Mouse (Mus musculus): Measurements from ENCODE around the gene Gm28372.

The Gm28372 gene

GRCm38 (mm10) chr2:130411558-130412495 is 6.8 kb downstream of the Gm28372 start:
- peak; percentile 73 for DNase-seq (ENCODE audit: low read depth, low spot score)

GRCm38 (mm10) chr2:130412775-130413174 is 7.7 kb downstream of the Gm28372 start:
- no peak for DNase-seq (ENCODE audit: low read depth, low spot score)

GRCm38 (mm10) chr2:130414094-130414856 is 9.2 kb downstream of the Gm28372 start:
- DNase-seq (ENCODE audit: low read depth, low spot score) = no peak

- DNase-seq (ENCODE audit: low read depth, low spot score) = no peak
Measured at GRCm38 (mm10) chr2:130421781-130422620, 17.0 kb downstream of the Gm28372 start.

GRCm38 (mm10) chr2:130423397-130424125 is 18.5 kb downstream of the Gm28372 start:
- DNase-seq (ENCODE audit: low read depth, low spot score) = peak; percentile 60

GRCm38 (mm10) chr2:130424126-130424853 is 19.3 kb downstream of the Gm28372 start, which contains the start of the genes Vps16 and Pced1a:
TSS of gene Vps16 (plus strand) at chr2:130424339.
TSS of gene Pced1a (minus strand) at chr2:130424701.
- DNase-seq (ENCODE audit: low read depth, low spot score) = peak; percentile 88

GRCm38 (mm10) chr2:130425112-130425511 is 20.1 kb downstream of the Gm28372 start:
- peak; percentile 23 for DNase-seq (ENCODE audit: low read depth, low spot score)

GRCm38 (mm10) chr2:130429851-130430250 is 24.8 kb downstream of the Gm28372 start:
- no peak for DNase-seq (ENCODE audit: low read depth, low spot score)

- no peak for DNase-seq (ENCODE audit: low read depth, low spot score)
Measured at GRCm38 (mm10) chr2:130430484-130430883, 25.4 kb downstream of the Gm28372 start.

GRCm38 (mm10) chr2:130432157-130432556 is 27.1 kb downstream of the Gm28372 start:
- no peak for DNase-seq (ENCODE audit: low read depth, low spot score)

- DNase-seq (ENCODE audit: low read depth, low spot score) = peak; percentile 29
Measured at GRCm38 (mm10) chr2:130433152-130433551, 28.1 kb downstream of the Gm28372 start.

GRCm38 (mm10) chr2:130436769-130437168 is 31.7 kb downstream of the Gm28372 start:
- no peak for DNase-seq (ENCODE audit: low read depth, low spot score)

- no peak for DNase-seq (ENCODE audit: low read depth, low spot score)
Measured at GRCm38 (mm10) chr2:130438861-130439260, 33.8 kb downstream of the Gm28372 start.

- no peak for DNase-seq (ENCODE audit: low read depth, low spot score)
Measured at GRCm38 (mm10) chr2:130439840-130440480, 34.9 kb downstream of the Gm28372 start.

- DNase-seq (ENCODE audit: low read depth, low spot score) = no peak
Measured at GRCm38 (mm10) chr2:130442162-130442561, 37.1 kb downstream of the Gm28372 start.

- DNase-seq (ENCODE audit: low read depth, low spot score) = no peak
Measured at GRCm38 (mm10) chr2:130448449-130448848, 43.4 kb downstream of the Gm28372 start.

GRCm38 (mm10) chr2:130449021-130449793 is 44.2 kb downstream of the Gm28372 start:
- DNase-seq (ENCODE audit: low read depth, low spot score) = no peak

GRCm38 (mm10) chr2:130449794-130450433 is 44.9 kb downstream of the Gm28372 start, which contains the start of gene Ptpra:
TSS of gene Ptpra (plus strand) at chr2:130450278.
- DNase-seq (ENCODE audit: low read depth, low spot score) = peak; percentile 79

All from retina, postnatal 7 days (tissue).